Comparison of ENCODE assay signal across 20 mouse cellular contexts in the genomic region with DNA sequence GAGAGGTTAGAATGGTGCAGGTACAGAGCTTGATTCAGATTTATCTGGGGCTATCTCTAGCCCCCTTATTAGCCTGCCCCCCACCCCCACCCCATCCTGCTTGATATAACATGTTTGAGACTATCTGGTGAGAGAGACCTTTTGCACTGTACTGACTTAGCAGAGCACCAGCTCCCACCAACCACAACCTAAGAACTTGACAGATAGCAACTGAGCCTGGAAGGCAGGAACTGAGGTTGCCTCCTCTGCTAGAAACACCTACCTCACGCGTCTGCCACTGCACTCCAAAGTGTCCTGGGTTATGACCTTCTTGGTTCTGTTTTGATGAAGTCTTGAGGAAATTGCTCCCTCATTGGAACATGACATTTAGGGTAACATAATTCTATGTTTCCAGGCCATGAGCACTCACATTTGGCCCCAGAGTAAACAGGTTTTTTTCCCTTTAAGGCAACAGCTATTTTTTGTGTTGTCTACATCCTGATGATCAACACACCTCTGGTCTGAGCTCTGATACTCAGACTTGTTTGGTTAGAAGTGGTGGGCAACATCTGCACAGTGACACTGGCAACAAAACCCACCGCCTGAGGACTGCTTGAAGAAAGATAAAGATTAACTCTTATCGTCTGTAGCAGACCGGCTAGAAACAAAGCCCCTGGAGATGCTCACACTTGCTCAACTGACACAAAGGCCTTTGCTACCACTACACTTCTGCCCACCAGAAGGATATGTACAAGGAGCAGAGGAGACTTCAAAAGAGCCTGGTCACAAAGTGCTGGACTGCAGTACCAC. TPM values are rescaled to one million over a fixed set of nuclear protein-coding genes. Genes with fewer than 3 reads are reported as not detected.
DNase-seq lines count a peak whose midpoint lies in the region; ATAC-seq and TF ChIP-seq lines count a peak whose summit lies in the region.
"Had no signal": no experiment of that assay in that cellular context is flagged by ENCODE, and none has a peak within 500 bp of the region (broad histone marks: within the 10 kb centered on the region; RNA-seq: fewer than 3 reads in every experiment).

No protein-coding gene starts in this region.

- peak overlapping the region; percentile 24; the same call in 1 of the 2 replicates for H3K4me2 ChIP-seq in liver, embryonic 14.5 days (ENCODE audit: low read depth)
- H3K4me2 ChIP-seq: embryonic facial prominence, embryonic 12.5 days; forebrain, embryonic 15.5 days; heart, embryonic 11.5 days; heart, embryonic 15.5 days; hindbrain, embryonic 14.5 days had no signal

- 30% methylated on average over 5 of the region's 5 CpGs for WGBS in liver, embryonic 14.5 days (ENCODE audit: insufficient replicate concordance)

- H3K4me1 ChIP-seq in G1E (ENCODE audit: insufficient read depth, low read depth, low read length), result peaks cover 26% of the 10 kb centered on the region
- peaks cover 0 to 11% of the 10 kb centered on the region in 2 experiments; a peak in 2 of 4 replicates for H3K4me1 ChIP-seq in liver, embryonic 14.5 days (replicated peaks; ENCODE audit: control insufficient read depth in 2 of 2, insufficient read depth in 2 of 2, low read length in 1 of 2)
- H3K4me1 ChIP-seq: embryonic facial prominence, embryonic 12.5 days; heart, embryonic 15.5 days; hindbrain, embryonic 10.5 days had no signal

- H3K9me3 ChIP-seq in G1E (replicated peaks), result no peaks in the 10 kb centered on the region
- no peaks in the 10 kb centered on the region for H3K9me3 ChIP-seq in liver, embryonic 14.5 days (ENCODE audit: control insufficient read depth, low read length)
- H3K9me3 ChIP-seq: embryonic facial prominence, embryonic 12.5 days; forebrain, embryonic 15.5 days; heart, embryonic 15.5 days; hindbrain, embryonic 10.5 days had no signal

- TF ChIP-seq EP300 in liver, embryonic 14.5 days (IDR thresholded peaks at IDR 0.05; ENCODE audit: low read depth), result no peak

- peak; percentile 84 for ATAC-seq in G1E (ENCODE audit: extremely low read depth, insufficient number of reproducible peaks, low FRiP score, poor library complexity, severe bottlenecking)
- ATAC-seq in liver, embryonic 14.5 days (ENCODE audit: insufficient read depth), result peak; percentile 73; the same call in 1 of the 2 replicates
- ATAC-seq in megakaryocyte progenitor cell, adult 5-6 weeks (replicated peaks; ENCODE audit: poor library complexity), result peak; percentile 82
- no peak for ATAC-seq in CD4-positive, CD25-positive, alpha-beta regulatory T cell, adult 4 months
- ATAC-seq: forebrain, embryonic 15.5 days had no signal

- H3K27ac ChIP-seq in liver, embryonic 14.5 days, result no peak overlapping the region
- H3K27ac ChIP-seq: embryonic facial prominence, embryonic 12.5 days; forebrain, embryonic 15.5 days; gastrocnemius, adult 2 months; heart, embryonic 15.5 days; hindbrain, embryonic 10.5 days; hindbrain, embryonic 14.5 days had no signal

- H3K36me3 ChIP-seq in G1E (replicated peaks), result peaks cover 80% of the 10 kb centered on the region
- peaks cover 7% of the 10 kb centered on the region; the same call in 1 of the 2 replicates for H3K36me3 ChIP-seq in liver, embryonic 14.5 days (replicated peaks; ENCODE audit: control insufficient read depth, insufficient read depth, low read depth)

- DNase-seq in G1E (ENCODE audit: low spot score) (peak; percentile 20), liver (peak; percentile 16)
- DNase-seq in liver, embryonic 14.5 days (ENCODE audit: low read depth in 3 of 3, low spot score in 3 of 3), result no peak
- no peak for DNase-seq in frontal cortex, postnatal 25 days (ENCODE audit: low spot score in 2 of 2)
- DNase-seq in right cerebral cortex, postnatal 4 days, result no peak
- DNase-seq: adrenal gland, postnatal 10 days; cerebellum, adult 11 months; cerebellum, adult 9-10 months; cerebellum, postnatal 25 days; gastrocnemius, adult 2 months; gastrocnemius, postnatal 25 days; heart, postnatal 14 days had no signal

- no peak overlapping the region; the same call in 1 of the 2 replicates for H3K4me3 ChIP-seq in G1E (ENCODE audit: low read depth, low read length)
- H3K4me3 ChIP-seq in liver, embryonic 14.5 days (ENCODE audit: insufficient read depth in 1 of 2, low read depth in 2 of 2, low read length in 2 of 2), result no peak overlapping the region
- H3K4me3 ChIP-seq: embryonic facial prominence, embryonic 12.5 days; forebrain, embryonic 15.5 days; gastrocnemius, adult 2 months; heart, embryonic 15.5 days; hindbrain, embryonic 10.5 days had no signal

- no peak overlapping the region for H3K9ac ChIP-seq in liver, embryonic 14.5 days (replicated peaks)
- H3K9ac ChIP-seq: embryonic facial prominence, embryonic 12.5 days; forebrain, embryonic 15.5 days; heart, embryonic 15.5 days; hindbrain, embryonic 14.5 days had no signal

- H3K27me3 ChIP-seq in G1E (ENCODE audit: insufficient read depth, low read length), result no peaks in the 10 kb centered on the region
- H3K27me3 ChIP-seq in liver, embryonic 14.5 days (ENCODE audit: control insufficient read depth, insufficient read depth, low read length), result no peaks in the 10 kb centered on the region
- H3K27me3 ChIP-seq: embryonic facial prominence, embryonic 12.5 days; forebrain, embryonic 15.5 days; heart, embryonic 15.5 days had no signal

- no peak for TF ChIP-seq CTCF in G1E (IDR thresholded peaks at IDR 0.05; ENCODE audit: low read depth, low read length)
- TF ChIP-seq CTCF in liver, embryonic 14.5 days (IDR thresholded peaks at IDR 0.05; ENCODE audit: low read depth), result no peak

RNA-seq across cellular contexts. Expression of a gene that starts 41.1 kb away (rescaled TPM):
- total RNA-seq in G1E (2014; fragmentation: Nextera tagmentation), result 35.4 and 59.7 TPM in 2 replicates
- 53.5 and 56.3 TPM in 2 replicates for total RNA-seq in G1E (2017)
- 14.7 and 18.2 TPM in 2 replicates for polyA plus RNA-seq in G1E (2012)
- polyA plus RNA-seq in liver, embryonic 14.5 days (2012; rRNA removed), result 8.3 and 11.8 TPM in 2 replicates
- polyA plus RNA-seq in liver, embryonic 14.5 days (2014; fragmentation: Nextera tagmentation; extraction: Ambion mirVana), result 4.9 and 6.3 TPM in 2 replicates
- 14.5 and 16.9 TPM in 2 replicates for total RNA-seq in megakaryocyte progenitor cell, adult 5-6 weeks (2015)
- total RNA-seq in megakaryocyte progenitor cell, adult 5-6 weeks (2017), result 29.1 and 32.2 TPM in 2 replicates
- 1 to 10 TPM; 7.6 to 8.0 TPM for polyA plus RNA-seq in CD4-positive, CD25-positive, alpha-beta regulatory T cell, adult 4 months (2017; shearing (Covaris generic))

RNA-seq across cellular contexts. Expression of a gene that starts 58.4 kb away (rescaled TPM):
- 14.2 and 18.1 TPM in 2 replicates for total RNA-seq in G1E (2014; fragmentation: Nextera tagmentation)
- total RNA-seq in G1E (2017), result 30.7 and 31.9 TPM in 2 replicates
- polyA plus RNA-seq in G1E (2012), result 53.4 and 71.2 TPM in 2 replicates
- polyA plus RNA-seq in liver, embryonic 14.5 days (2012; rRNA removed), result 26.6 and 27.3 TPM in 2 replicates
- 28.4 and 30.6 TPM in 2 replicates for polyA plus RNA-seq in liver, embryonic 14.5 days (2014; fragmentation: Nextera tagmentation; extraction: Ambion mirVana)
- total RNA-seq in megakaryocyte progenitor cell, adult 5-6 weeks (2015), result 19.5 and 20.9 TPM in 2 replicates
- 23.2 and 30.1 TPM in 2 replicates for total RNA-seq in megakaryocyte progenitor cell, adult 5-6 weeks (2017)
- 10 to 100 TPM; 38.7 to 55.1 TPM for polyA plus RNA-seq in CD4-positive, CD25-positive, alpha-beta regulatory T cell, adult 4 months (2017; shearing (Covaris generic))

Comparison
In these comparisons a context has a peak if more than half of its experiments do, and no peak if none do; other contexts are left out.
1. DNase-seq: peak in G1E (single experiment) and liver (single experiment); none in liver, embryonic 14.5 days (0 of 3), frontal cortex, postnatal 25 days (0 of 2) and right cerebral cortex, postnatal 4 days (single experiment).